Mouse (Mus musculus): ENCODE measurements around the gene Exoc3l2. TPM values are rescaled to one million over a fixed set of nuclear protein-coding genes. Genes with fewer than 3 reads are reported as not detected.

Gene Exoc3l2
- total RNA-seq (2021), result 10 to 100 TPM; 31.7 to 36.8 TPM
- long read RNA-seq, experiment 1, partial matches to known transcripts, result 10 of 55 reads
- long read RNA-seq, experiment 1, other reads (novel, unspliced or antisense), result 45 of 55 reads
- long read RNA-seq, experiment 2, partial matches to known transcripts, result 33 of 73 reads
- long read RNA-seq, experiment 2, other reads (novel, unspliced or antisense), result 40 of 73 reads

DNA sequence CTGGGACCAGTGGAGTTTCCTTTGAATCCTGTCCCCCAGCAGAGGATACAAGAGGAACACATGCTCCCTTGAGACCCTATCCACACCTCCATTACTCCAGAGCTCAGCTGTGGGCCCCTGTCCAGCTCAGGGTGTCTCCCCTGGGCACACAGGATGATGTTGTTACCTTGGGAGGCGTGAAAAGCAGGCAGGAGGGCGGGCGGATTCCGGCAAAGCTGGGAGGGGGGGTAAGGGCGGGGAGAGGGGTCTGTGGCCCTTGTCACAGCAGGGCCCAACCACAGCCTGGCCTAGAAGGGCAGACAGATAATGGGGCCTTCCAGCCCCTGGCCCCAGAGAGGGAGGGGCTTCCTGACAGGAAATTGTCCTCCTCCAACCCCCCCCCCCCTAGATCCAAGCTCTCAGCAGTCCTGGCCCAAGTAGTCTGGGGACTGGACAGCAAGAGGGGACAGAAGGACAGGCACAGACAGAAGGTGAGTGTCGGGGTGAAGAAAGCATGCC lies at the start of gene Exoc3l2:
Gene Exoc3l2, plus strand, starts transcription at position 448 of the 498 bp plus-strand sequence.
- DNase-seq (ENCODE audit: low spot score in 2 of 2), result no peak

DNA sequence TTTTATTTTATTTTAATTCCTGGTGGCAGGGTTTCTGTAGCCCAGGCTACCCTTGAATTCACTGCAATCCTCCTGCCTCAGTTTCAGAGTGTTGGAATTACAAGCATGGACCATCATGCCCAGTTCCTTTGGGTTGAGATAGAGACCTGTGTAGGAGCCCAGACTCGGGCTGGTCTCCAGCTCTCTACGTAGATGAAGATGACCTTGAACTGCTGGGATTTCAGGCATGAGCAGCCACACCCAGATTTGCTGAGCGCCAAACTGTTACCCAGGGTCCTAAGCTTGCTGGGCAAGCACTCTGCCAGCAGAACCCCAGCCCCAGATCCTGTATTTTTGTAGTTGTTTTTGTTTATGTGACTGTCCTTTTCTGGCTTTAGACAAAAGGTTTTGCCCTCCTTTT lies 49.6 kb upstream of the Exoc3l2 start:
- no peak for DNase-seq (ENCODE audit: low spot score in 2 of 2)

DNA sequence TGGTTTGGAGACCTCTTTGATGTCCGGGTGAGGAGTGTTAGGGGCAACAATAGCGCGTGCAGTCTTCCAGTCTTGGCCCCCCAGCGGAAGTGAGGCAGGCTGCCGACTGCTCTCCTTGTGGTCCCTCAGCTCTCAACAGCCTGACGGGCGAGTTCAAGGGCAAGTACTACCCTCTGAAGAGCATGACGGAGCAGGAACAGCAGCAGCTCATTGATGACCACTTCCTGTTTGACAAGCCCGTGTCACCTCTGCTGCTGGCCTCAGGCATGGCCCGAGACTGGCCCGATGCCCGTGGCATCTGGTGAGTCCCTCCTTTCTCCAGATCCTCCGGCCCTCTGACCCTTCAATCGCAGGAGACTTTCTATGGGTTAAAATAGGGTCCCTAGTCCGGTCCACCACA lies 46.5 kb upstream of the Exoc3l2 start:
- DNase-seq (ENCODE audit: low spot score in 2 of 2), result no peak

DNA sequence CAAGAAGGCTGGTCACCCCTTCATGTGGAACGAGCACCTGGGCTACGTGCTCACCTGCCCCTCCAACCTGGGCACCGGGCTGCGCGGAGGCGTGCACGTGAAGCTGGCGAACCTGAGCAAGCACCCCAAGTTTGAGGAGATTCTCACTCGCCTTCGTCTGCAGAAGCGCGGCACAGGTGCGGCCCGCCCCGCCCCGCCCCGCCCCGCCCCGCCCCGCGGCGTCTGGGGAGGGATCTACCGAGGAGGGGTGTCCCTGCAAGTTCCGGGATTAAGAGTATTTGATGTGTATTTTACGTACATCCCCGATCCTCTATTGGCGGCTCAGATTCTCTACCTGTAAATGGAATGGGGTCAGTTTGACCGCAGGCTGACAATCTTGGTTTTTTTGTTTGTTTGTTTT lies 43.0 kb upstream of the Exoc3l2 start:
- no peak for DNase-seq (ENCODE audit: low spot score in 2 of 2)

DNA sequence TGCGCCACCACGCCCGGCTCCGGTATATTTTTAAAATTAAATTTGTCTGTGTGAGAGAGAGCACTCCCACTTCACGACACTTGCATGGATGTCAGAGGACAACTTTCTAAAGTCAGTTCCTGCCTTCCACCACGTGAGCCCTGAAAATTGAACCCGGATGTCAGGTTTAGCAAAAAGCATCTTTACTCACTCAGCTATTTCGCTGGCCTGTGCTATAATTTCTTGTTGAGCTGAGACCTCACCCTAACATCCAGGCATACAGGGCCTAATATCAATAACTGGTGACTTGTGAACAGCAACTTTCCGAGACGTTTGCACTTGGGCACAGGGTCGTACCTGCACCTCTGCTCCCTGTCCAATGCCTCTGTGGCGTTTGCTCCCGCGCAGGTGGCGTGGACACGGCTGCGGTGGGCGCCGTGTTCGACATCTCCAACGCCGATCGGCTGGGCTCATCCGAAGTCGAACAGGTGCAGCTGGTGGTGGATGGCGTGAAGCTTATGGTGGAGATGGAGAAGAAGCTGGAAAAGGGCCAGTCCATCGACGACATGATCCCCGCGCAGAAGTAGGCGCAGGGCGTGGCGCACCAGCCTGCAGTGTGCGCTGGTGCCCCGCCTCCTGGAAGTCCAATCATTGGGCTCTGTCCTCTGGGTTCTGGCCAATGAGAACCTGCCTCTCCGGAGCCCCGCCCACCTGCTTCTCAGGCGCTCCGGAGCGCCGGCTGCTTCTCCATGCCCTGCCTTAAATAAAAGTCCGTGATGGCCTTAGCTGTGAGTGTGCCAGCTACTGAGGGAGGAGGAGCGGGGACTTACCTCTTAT lies 42.1 kb upstream of the Exoc3l2 start:
- DNase-seq (ENCODE audit: low spot score in 2 of 2), result peak; percentile 76 to 77

DNA sequence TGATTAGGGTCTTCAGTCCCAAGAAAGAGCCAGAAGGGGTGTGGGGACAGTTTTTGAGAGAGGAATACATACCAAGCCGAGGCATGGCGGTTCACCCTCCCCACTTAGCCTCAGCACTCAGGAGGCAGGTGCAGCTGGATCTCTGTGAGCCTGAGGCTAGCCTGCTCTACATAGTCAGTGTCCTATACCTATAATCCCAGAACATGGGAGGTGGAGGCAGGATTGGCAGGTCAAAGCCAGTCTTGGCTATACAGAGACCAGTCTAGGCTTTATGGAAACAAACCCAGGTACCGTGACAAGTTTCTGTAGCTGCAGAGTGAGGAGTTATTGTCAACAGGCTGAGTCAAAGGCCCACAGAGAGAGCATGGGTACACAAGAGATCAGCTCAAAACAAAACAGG lies 40.0 kb upstream of the Exoc3l2 start:
- DNase-seq (ENCODE audit: low spot score in 2 of 2), result no peak

DNA sequence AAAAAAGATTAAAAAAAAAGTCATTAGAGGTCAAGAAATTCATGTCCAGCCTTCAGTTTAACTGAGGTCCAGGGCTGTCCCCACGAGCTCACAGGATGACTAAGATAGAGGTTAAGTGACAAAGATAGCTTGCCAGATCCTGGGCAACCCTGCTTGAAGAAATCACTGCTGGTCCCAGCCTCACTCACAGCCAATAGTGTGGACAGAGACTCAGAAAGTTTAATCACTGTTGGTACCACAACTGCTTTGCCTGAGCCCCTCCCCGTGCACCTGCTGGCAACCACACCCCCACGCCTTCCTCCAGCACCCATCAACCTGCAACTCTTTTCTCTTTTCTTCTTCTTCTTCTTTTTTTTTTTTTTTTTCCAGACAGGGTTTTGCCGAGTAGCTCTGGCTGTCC lies 39.1 kb upstream of the Exoc3l2 start:
- no peak for DNase-seq (ENCODE audit: low spot score in 2 of 2)

DNA sequence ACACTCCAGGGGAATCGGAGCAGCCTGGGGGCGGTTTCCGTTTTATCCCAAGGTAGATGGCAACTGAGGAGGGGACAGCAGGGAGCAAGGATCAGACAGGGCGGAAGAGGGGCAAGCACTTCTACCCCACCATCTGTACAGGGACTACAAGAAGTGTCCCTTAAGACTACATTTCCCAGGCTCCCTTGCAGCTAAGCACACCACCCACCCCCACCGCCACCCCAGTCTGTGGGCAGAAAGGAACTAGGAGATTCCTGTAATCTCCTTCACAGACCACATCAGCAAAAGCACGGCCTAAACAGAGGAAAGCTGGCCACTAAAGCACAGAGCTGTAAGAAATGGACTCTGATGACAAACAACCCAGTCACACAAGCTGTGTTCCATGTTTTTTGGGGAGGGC lies 36.8 kb upstream of the Exoc3l2 start:
- no peak for DNase-seq (ENCODE audit: low spot score in 2 of 2)

DNA sequence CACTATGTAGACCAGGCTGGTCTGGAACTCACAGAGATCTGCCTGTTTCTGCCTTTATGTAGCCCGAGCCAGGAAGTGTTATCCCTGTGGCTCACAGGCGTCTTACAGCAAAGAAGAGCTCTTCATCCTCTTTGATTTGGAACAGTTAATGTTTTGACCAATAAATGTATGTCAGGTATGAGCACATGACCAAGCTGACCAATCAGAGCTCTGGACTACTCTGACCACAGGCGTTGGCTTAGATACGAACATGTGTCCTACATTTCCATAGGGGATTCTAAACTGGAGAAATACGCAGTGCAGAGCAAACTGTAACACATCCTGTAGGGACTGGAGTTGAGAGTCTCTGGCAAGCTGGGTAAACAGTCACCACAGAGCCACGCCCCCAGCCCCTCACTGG lies 36.2 kb upstream of the Exoc3l2 start:
- DNase-seq (ENCODE audit: low spot score in 2 of 2), result no peak

DNA sequence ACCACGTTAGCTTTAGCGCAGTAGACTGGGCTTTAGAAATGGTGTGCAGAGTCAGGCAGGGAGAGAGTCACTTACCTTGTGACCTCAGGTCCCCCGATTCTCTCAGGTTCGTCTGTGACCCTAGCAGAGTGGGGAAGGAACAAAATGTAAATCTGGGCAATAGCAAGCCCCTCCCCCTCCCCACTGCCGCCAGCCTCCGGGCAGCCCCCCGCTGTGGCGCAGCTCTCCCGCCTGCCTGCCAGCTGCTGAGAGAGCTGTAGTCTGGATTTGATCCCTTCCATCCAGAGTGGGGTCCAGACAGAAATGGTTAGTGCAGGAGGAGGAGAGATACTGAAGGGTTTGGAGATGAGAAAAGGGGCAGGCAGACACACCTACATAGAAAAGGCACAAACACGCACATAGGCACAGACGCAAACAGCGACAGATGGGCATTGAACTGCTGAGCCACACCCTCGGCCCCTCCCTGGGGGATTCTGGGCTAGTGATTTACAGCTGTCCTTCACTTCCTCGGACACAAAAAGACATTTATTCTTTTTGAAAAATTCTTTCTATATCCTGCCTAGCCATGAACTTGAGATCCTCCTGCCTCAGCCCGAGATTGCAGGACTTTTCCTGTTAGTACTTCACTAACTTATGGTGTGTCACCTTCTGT lies 35.0 kb upstream of the Exoc3l2 start:
- DNase-seq (ENCODE audit: low spot score in 2 of 2), result no peak

DNA sequence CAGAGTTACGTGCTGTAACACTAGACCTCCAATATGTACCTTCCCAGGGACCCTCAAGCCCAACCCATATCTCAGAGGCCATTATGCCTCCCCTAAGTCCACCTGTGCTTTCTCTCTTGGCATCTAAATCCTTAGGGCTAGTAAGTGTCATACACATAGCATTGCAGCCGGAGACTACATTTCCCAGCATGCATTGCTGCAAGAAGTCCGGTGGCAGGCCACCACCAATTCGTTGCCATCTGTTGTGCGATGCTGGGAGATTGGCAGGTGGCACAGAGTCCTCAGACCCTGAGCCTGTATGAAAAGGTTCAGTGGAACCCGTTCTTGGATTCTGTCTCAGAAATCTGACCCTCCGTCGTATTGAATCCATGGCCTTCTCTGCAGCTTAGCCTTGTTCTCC lies 33.4 kb upstream of the Exoc3l2 start:
- no peak for DNase-seq (ENCODE audit: low spot score in 2 of 2)

DNA sequence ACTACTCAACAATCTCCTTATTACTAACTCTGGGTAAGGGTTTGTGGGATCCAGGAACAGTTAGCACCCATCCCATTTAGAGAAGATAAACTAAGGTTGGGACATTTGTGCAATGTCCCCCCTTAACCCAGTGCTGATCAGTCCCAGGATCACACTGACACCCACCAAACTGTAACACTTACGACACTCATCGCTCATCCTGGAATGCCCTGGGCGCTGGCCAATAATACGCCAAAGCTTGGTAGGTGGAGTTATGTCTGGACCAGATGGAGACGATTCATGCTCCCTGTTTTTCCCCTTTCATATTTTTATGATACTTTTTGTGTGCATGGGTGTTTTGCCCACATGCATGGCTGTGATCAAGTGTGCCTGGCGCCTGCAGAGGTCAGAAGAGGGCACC lies 32.7 kb upstream of the Exoc3l2 start:
- no peak for DNase-seq (ENCODE audit: low spot score in 2 of 2)

DNA sequence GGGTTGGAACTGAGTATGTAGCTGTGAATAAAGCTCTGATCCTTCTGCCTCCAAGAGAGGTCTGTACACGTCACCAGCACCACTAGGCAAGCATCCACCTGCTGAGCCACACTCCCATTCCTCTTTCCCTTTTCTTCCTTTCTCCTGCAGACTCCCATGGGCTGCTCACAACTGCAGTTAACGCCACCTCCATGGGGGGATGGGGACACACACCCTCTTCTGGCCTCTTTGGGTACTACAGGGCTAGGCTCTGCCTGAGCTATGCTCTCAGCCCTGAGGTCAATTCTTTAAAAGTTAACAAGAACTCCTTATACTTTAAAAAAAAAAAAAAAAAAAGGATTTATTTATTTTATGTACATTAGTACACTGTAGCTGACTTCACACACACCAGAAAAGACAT lies 30.7 kb upstream of the Exoc3l2 start:
- DNase-seq (ENCODE audit: low spot score in 2 of 2), result no peak

DNA sequence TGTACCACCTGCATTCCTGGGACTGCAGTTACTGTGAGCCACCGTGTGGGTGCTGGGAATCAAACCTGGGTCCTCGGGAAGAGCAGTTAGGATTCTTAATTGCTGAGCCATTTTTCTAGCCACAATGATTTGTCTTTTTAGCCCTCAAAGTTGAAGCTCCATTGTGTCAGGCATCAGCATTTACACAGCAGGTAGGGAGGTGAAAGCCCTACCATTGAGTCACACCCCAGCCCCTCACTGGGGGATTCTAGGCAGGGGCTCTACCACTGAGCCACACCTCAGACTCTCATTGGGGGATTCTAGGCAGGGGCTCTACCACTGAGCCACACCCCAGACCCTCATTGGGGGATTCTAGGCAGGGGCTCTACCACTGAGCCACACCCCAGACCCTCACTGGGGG lies 26.9 kb upstream of the Exoc3l2 start:
- DNase-seq (ENCODE audit: low spot score in 2 of 2), result no peak

DNA sequence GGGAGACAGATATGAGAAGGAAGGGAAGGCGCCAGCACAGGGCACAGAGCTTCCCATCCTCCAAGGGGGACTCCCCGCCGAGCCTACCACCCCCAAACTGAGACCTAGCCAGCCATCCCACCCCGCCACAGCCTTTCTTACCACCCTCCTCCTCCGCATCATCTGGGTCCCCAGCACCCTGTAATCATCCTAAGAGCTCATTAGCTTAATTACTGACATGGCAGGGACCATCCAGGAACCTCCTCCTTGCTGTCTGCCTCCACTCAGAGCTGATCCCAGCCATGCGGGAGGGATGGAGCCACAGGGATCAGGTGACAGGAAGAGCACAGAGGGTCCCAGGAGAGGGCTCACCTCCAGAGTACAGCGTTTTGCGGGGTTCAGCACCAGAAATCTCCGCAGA lies 26.1 kb upstream of the Exoc3l2 start:
- DNase-seq (ENCODE audit: low spot score in 2 of 2), result no peak

DNA sequence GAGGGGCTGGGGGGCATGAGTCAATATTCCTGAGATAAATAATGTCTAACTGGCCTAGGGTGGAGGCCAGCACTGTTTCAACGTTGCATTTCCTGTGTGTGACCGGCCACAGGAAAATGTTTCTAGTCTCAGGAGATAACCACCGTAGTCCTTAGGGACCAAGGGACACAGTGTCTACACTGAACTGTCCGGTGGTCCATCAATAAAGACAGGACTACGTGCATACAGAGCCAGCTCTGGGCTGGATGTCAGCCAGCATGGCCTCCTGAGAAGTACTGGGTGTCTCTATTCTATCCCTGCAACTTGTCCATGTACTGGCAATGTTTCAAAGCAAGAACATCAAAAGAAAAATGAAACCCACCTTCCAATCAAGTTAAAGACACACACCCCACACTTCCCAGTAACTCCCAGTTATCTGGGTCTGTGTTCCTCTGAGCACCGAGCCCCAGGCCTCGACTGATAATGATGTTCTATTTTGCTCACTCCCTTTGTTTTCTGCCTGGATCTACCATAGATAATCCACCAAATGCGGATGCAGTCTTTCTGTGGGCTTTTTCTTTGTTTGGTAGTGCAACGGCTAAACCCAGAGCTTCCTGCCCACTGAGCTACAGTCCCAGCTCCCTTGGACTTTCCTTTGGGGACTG lies 21.6 kb upstream of the Exoc3l2 start:
- DNase-seq (ENCODE audit: low spot score in 2 of 2), result no peak

DNA sequence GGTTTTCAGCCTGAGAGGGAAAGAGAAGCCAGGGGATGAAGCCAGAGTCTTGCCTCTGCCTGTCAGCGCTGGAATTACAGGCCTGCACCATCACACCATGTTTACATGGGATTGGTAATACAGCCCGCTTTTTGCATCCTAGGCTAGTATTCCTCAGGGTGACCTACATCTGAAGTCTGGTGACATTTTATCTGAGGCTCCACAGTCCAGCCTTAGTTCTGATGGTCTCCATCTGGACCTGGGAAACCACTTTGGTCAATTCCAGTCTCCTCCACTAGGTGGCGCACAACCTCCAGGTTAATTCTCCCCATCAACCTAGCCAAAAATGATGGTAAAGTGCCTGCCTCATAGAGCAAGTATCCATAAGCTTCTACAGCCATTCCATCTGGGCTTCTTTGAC lies 19.8 kb upstream of the Exoc3l2 start:
- peak; percentile 86 to 92 for DNase-seq (ENCODE audit: low spot score in 2 of 2)

DNA sequence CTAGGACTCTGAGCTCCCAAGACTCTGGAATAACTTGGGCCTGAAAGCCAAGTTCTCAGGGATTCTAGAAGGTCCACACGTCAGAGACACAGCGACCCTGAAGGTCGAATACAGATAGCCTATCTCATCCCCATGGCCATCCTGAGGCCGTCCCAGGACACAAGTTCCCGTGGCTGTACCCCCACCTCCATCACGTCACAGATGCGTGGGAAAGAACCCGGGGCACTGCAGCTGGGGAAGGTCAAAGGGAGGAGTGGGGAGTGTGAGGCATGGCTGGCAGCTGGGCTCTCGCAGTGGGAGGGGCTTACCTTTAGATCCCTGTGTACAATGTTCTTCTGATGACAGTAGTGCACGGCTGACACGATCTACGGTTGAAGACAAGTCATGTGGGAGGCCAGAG lies 18.3 kb upstream of the Exoc3l2 start:
- DNase-seq (ENCODE audit: low spot score in 2 of 2), result no peak

DNA sequence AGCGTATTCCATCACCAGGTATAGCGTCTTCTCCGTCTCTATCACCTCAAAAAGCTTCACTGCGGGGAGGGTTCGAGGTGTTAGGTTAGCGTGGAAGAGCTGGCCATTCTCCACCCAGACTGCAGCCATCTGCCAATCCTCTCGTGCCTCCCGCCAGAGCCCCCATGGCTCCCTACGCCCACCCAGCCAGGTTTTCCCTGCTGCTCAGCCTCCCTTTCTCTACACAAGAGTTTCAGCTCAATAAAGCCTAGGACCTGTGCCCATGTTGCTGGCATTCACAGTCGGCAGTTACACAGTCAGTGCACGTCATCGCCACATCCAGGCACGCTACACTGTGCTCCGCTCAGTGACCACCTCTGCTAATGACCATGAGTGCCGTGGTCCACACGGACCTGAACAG lies 15.4 kb upstream of the Exoc3l2 start:
- DNase-seq (ENCODE audit: low spot score in 2 of 2), result no peak

DNA sequence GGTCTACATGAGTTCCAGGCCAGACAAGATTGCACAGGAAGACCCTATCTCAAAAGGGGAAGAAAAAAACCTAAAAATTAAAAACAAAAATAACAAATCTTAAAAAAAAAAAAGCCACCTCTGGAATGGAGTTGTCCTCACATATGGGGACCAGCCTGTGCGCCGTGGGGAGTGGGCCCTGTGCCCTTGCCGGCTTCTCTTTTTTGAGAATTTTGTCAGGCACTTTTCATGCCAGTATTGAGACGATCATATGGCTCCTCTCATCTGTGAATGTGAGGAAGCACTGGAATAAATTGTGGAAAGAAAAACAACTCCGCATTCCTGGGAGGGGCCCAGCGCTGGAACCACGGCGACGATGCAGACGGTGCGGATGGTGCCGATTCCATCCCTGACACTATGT lies 14.0 kb upstream of the Exoc3l2 start:
- no peak for DNase-seq (ENCODE audit: low spot score in 2 of 2)

DNA sequence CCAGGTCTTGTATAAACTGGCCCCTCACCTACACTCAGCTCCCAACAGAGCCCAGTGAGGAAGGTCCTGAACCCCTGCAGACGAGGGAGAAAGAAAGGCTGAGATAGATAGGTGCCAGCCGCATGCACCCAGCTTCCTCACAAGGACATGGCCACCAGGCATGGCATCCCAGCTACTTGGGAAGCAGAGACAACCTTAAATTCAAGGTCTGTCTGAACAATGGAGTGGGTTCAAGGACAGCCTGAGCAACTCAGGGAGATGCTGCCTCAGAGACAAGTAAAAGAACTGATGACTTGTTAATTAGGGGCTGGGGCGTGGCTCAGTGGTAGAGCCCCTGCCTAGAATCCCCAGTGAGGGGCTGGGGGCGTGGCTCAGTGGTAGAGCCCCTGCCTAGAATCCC lies 7.9 kb upstream of the Exoc3l2 start:
- no peak for DNase-seq (ENCODE audit: low spot score in 2 of 2)
